Mouse (Mus musculus) left cerebral cortex, postnatal 25 days (tissue): ENCODE measurements around the gene Actl7a. TPM values are rescaled to one million over a fixed set of nuclear protein-coding genes. Genes with fewer than 3 reads are reported as not detected.

Experiments
- DNase-seq, 2 experiments: peaks; one replicate each; pipeline ENCODE4 v3.0.0; 2022; ENCODE audit warnings: low spot score in 2 of 2, mixed read lengths in 1 of 2
- intact Hi-C: fragments of 180-260 bp; cut with DNase I; formaldehyde crosslinking; loops from one replicate; pipeline ENCODE4 v1.15.1; 2025
- total RNA-seq, 2 experiments: library from RNA; stranded (reverse); gene quantifications; 2 replicates each; pipeline ENCODE4 v1.2.3; 2021

Actl7a gene
- total RNA-seq: not detected

DNA sequence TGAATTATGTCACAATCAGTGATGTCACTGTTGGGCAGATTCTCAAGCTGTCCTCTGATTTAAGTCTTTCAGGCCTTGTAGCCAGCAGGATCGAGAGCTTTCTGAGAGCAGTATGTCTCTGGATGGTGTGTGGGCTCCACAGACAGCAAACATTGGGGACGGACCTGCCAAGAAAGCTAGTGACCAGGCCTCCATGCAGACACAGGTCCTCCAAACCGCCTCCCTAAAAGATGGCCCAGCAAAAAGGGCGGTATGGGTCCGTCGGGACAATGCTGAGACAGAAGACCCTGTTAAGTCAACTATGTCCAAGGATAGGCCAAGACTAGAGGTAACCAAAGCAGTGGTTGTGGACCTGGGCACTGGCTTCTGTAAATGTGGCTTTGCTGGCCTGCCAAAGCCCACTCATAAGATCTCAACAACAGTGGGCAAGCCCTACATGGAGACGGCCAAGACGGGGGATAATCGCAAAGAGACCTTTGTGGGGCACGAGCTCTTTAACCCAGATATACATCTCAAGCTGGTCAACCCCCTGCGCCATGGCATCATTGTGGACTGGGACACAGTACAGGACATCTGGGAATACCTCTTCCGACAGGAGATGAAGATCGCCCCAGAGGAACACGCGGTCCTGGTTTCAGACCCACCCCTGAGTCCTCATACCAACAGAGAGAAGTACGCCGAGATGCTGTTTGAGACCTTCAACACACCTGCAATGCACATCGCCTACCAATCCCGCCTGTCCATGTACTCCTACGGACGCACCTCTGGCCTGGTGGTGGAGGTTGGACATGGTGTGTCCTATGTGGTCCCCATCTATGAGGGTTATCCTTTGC lies at the start of gene Actl7a:
Gene Actl7a (plus strand): TSS at position 51 of the 833 bp plus-strand sequence.
- no peak for DNase-seq
- intact Hi-C loops: loop anchor here (2.0 kb wide), 1 partner anchor 21 kb away; no protein-coding TSS in a partner anchor

DNA sequence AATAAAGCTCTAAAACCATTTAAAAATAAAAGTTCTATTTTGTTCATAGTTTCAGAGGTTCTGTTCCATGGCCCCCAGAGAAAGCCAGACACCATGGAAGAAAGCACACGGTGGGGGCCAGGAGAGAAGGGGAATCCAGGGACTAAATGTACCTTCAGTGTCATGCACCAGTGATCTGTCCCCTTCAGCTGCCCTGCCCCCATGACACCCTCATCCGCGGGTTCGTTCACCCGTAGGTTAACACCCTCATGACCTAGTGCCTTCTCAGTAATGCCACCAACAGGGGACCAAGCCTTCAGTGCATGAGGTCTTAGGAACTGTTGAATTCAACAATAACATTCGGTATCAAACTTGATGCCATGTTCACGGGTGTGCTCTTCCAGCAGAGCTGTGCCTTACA lies 46.8 kb upstream of the Actl7a start:
- DNase-seq: no peak
- intact Hi-C loops: no loop called here

GRCm38 (mm10) chr4:56698671-56699070 lies 44.5 kb upstream of the Actl7a start:
- intact Hi-C loops: no loop called here
- no peak for DNase-seq

DNA sequence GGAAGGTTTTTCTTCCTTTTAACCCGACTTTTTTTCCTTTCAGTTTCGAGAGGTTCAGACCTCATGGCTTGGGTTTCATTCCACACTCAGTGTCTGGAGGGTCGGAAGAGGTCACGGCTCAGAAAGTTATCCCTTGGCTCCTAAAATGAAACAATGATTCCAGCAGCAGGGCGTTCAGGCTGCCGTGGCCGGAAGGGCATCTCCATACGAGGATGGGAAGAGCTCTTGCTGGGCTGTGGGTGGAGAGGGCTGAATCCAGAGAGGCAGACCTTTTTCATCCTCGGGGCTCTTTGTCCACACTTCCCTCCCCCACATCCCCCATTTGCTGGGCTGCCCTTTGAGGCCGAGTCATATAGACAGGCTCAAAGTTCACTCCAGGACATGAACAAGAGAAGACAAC lies 41.0 kb upstream of the Actl7a start:
- DNase-seq: no peak
- intact Hi-C loops: no loop called here

DNA sequence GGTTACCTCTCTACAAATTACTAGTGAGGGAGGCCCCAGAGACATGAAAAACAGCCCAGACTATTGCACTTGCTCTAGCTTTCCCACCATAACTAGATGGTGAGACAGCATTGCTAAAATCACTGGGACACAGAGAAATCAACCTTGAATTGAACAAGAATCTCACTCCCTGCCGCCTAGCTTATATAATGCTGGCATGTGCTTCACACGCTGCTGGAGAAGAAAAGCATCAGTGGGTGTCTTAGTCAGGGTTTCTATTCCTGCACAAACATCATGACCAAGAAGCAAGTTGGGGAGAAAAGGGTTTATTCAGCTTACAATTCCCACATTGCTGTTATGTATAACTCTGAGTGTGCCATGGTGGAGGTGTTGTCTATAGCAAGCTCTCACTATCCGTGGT lies 30.1 kb upstream of the Actl7a start:
- intact Hi-C loops: no loop called here
- peak; percentile 60 to 93 for DNase-seq

- no peak for DNase-seq
- intact Hi-C loops: no loop called here
Measured at GRCm38 (mm10) chr4:56716801-56717200, 26.4 kb upstream of the Actl7a start.

DNA sequence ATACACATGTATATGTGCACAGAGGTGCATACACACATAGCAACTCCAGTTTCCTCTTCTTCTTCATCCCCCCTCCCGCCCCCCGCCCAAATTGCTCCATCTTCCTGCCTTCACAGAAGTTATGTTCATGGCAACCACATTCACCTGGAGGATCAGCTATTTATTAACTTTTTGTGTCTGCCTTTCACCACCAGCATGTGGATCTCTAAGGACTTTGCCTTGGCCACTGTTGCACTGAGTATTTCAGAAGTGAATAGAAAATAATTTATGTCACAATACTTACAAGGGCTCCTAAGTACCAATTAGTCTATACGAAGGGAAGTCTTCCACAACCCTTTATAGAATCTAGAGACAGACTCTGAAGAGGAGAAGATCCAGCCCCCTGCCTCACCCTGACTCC lies 25.3 kb upstream of the Actl7a start:
- DNase-seq: no peak
- intact Hi-C loops: no loop called here

GRCm38 (mm10) chr4:56718573-56719442 lies 24.4 kb upstream of the Actl7a start:
- DNase-seq: no peak
- intact Hi-C loops: no loop called here

- DNase-seq: no peak
- intact Hi-C loops: no loop called here
Measured at GRCm38 (mm10) chr4:56719456-56719855, 23.8 kb upstream of the Actl7a start.

- intact Hi-C loops: no loop called here
- DNase-seq: peak in 1 of 2 experiments; percentile 70
Measured at GRCm38 (mm10) chr4:56720403-56720802, 22.8 kb upstream of the Actl7a start.

DNA sequence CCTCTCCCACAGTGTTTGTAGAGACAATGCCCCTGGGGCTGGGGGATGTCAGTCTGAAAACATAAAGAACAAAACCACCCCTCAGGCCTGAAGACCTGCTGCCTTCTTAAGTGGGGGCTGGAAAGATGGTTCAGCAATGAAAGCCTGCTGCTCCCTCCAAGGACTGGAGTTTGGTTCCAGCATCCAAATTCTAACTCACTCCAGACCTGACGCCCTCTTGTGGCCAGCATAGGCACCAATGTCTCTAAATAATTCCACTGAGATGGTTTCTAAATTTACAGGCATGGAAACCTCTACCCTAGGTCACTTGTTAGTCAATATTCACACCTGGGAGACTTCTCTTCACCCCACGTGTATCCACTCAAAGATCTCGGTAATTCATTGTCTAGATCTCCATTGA lies 21.7 kb upstream of the Actl7a start:
- intact Hi-C loops: no loop called here
- peak in 1 of 2 experiments; percentile 26 for DNase-seq

GRCm38 (mm10) chr4:56722346-56722745 lies 20.9 kb upstream of the Actl7a start:
- intact Hi-C loops: loop anchor here (2.0 kb wide), 1 partner anchor 20 kb away; the partner anchor contains the start of gene Actl7a
- DNase-seq: no peak

DNA sequence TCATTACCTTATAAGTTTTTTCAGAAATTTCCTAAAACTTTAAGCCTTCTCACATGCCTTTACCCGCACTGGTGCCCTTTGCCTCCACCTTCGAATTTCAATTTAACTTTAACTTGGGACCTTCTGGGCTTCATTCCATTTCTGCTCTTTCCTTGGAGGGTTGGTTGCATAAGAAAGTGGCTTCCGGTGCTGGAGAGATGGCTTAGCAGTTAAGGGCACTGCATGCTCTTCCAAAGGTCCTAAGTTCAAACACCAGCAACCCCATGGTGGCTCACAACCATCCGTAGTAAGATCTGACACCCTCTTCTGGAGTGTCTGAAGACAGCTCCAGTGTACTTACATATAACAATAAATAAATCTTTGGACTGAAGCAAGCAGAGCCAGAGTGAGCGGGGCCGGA lies 20.0 kb upstream of the Actl7a start:
- intact Hi-C loops: loop anchor here (2.0 kb wide), 1 partner anchor 20 kb away; the partner anchor contains the start of gene Actl7a
- DNase-seq: no peak

GRCm38 (mm10) chr4:56725839-56726238 lies 17.4 kb upstream of the Actl7a start:
- intact Hi-C loops: no loop called here
- no peak for DNase-seq

- DNase-seq: no peak
- intact Hi-C loops: no loop called here
Measured at GRCm38 (mm10) chr4:56740020-56740485, 3.2 kb upstream of the Actl7a start, which contains the start of gene Gm26657. Gene Gm26657 (plus strand): TSS chr4:56740070.

- intact Hi-C loops: no loop called here
Measured at GRCm38 (mm10) chr4:56740611-56741010, 2.6 kb upstream of the Actl7a start.

GRCm38 (mm10) chr4:56741041-56741493 lies 2.1 kb upstream of the Actl7a start, which contains the start of gene Actl7b:
Gene Actl7b (minus strand): TSS chr4:56741443.
- intact Hi-C loops: no loop called here
- DNase-seq: no peak

More at GRCm38 (mm10) chr4:56740611-56741010, 2.6 kb upstream of the Actl7a start:
- DNase-seq: no peak

DNA sequence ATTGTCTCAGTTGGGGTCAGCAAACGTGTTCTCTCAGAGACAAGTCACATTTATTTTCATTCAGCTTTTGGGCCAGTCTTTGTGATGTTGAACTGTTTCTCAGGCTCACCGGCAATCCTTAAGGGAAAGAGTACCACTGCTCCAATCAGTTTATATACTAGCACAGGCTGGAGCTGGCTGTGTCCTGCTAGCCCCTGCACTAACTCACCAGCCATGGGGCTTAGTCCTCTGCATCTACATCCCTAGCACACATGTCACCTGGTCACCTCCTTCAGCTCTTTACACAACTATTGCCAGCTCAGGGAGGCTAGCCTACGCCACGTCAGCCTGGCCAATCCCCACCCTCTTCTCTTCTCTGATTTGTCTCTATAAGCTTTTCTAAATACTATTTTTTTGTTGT lies 515 bp upstream of the Actl7a start:
- intact Hi-C loops: loop anchor here (2.0 kb wide), 1 partner anchor 20 kb away; no protein-coding TSS in a partner anchor
- no peak for DNase-seq

DNA sequence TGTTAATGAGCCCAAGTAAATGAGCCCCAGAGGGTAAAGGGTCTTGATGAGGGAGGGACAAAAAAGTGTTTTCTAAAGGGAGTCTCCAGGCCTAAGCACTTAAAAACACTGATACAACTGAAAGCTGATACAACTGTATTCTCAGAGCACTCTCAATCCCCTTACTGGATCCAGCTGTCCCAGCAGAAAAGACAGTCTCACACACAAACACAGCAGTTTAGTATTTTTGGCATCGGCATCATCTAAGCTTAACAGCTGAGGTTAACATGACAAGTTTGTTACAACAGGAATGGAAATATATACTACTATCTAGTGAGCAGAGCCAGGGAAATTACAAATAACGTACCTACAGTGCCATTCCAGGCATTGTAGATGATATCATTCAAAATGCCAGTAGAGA lies 3.1 kb downstream of the Actl7a start:
- no peak for DNase-seq
- intact Hi-C loops: no loop called here

GRCm38 (mm10) chr4:56747456-56747855 lies 4.2 kb downstream of the Actl7a start:
- intact Hi-C loops: no loop called here
- DNase-seq: no peak
